Mouse (Mus musculus) liver, postnatal 0 days (tissue): ENCODE measurements around the gene Kcnq4.

Experiments
- CTCF ChIP-seq: sonication (generic); IDR thresholded peaks from 2 replicates; pipeline ENCODE4 v1.5.1; 2016; ENCODE audit warnings: antibody characterized with exemption, low read depth
- EP300 ChIP-seq: IDR thresholded peaks from 2 replicates; pipeline ENCODE4 v1.6.1; 2016; ENCODE audit warnings: antibody characterized with exemption, low read depth, mild to moderate bottlenecking

- TF ChIP-seq CTCF (no peak), EP300 (no peak)
Measured at GRCm38 (mm10) chr4:120667555-120667954, 80.9 kb downstream of the Kcnq4 start.
